Mouse (Mus musculus) left cerebral cortex, adult 2 months (tissue): Measurements from ENCODE around the gene Rere. TPM values are rescaled to one million over a fixed set of nuclear protein-coding genes. Genes with fewer than 3 reads are reported as not detected.

Experiments used
- DNase-seq, 2 experiments: peaks; one replicate each; pipeline ENCODE4 v3.0.0; 2021 to 2022; ENCODE audit warnings: low spot score in 2 of 2, mixed read lengths in 1 of 2; ENCODE audit errors: extremely low spot score in 1 of 2
- H3K27ac ChIP-seq: fragments of 200-600 bp; 2 replicates; pipeline ENCODE4 v1.8.1; 2022
- H3K4me3 ChIP-seq: fragments of 200-600 bp; 2 replicates; pipeline ENCODE4 v1.8.1; 2022
- CTCF ChIP-seq: fragments of 200-600 bp; IDR thresholded peaks from 2 replicates; pipeline ENCODE4 v1.8.1; 2022; ENCODE audit warnings: antibody characterized with exemption, mild to moderate bottlenecking, moderate library complexity
- intact Hi-C: fragments of 180-260 bp; cut with DNase I; formaldehyde crosslinking; loops from one replicate; pipeline ENCODE4 v1.15.1; 2025
- total RNA-seq, 2 experiments: library from RNA; stranded (reverse); gene quantifications; 2 replicates each; pipeline ENCODE4 v1.2.3; 2021

Gene Rere
- total RNA-seq, 2 experiments from 2014 or later: 113 to 125 TPM

GRCm38 (mm10) chr4:150454571-150455306 lies 173.3 kb downstream of the Rere start:
- DNase-seq: no peak
- intact Hi-C loops: no loop called here
- no peak overlapping the region for H3K4me3 ChIP-seq
- no peak for TF ChIP-seq CTCF
- H3K27ac ChIP-seq: no peak overlapping the region

GRCm38 (mm10) chr4:150455750-150456149 lies 174.3 kb downstream of the Rere start:
- intact Hi-C loops: no loop called here
- H3K4me3 ChIP-seq: no peak overlapping the region
- H3K27ac ChIP-seq: no peak overlapping the region
- no peak for DNase-seq
- no peak; the same call in 1 of the 2 replicates for TF ChIP-seq CTCF

GRCm38 (mm10) chr4:150456452-150456851 lies 175.0 kb downstream of the Rere start:
- no peak overlapping the region for H3K27ac ChIP-seq
- TF ChIP-seq CTCF: no peak
- DNase-seq: no peak
- intact Hi-C loops: no loop called here
- H3K4me3 ChIP-seq: no peak overlapping the region

GRCm38 (mm10) chr4:150456886-150457285 lies 175.4 kb downstream of the Rere start:
- no peak for TF ChIP-seq CTCF

GRCm38 (mm10) chr4:150457353-150457752 lies 175.9 kb downstream of the Rere start:
- no peak for TF ChIP-seq CTCF
- intact Hi-C loops: no loop called here
- no peak for DNase-seq
- H3K4me3 ChIP-seq: no peak overlapping the region
- H3K27ac ChIP-seq: no peak overlapping the region

More at GRCm38 (mm10) chr4:150456886-150457285, 175.4 kb downstream of the Rere start:
- no peak for DNase-seq
- no peak overlapping the region for H3K27ac ChIP-seq
- no peak overlapping the region for H3K4me3 ChIP-seq
- intact Hi-C loops: no loop called here

GRCm38 (mm10) chr4:150457771-150458170 lies 176.3 kb downstream of the Rere start:
- intact Hi-C loops: no loop called here

GRCm38 (mm10) chr4:150459022-150459794 lies 177.8 kb downstream of the Rere start:
- no peak for DNase-seq
- H3K4me3 ChIP-seq: no peak overlapping the region
- TF ChIP-seq CTCF: no peak
- intact Hi-C loops: no loop called here
- no peak overlapping the region for H3K27ac ChIP-seq

More at GRCm38 (mm10) chr4:150457771-150458170, 176.3 kb downstream of the Rere start:
- DNase-seq: no peak
- no peak overlapping the region for H3K4me3 ChIP-seq
- no peak overlapping the region for H3K27ac ChIP-seq
- no peak for TF ChIP-seq CTCF

GRCm38 (mm10) chr4:150460451-150460850 lies 179.0 kb downstream of the Rere start:
- Histone ChIP-seq H3K27ac (no peak overlapping the region), H3K4me3 (no peak overlapping the region)
- intact Hi-C loops: no loop called here
- DNase-seq: no peak
- no peak for TF ChIP-seq CTCF

- TF ChIP-seq CTCF: no peak
- intact Hi-C loops: no loop called here
- Histone ChIP-seq H3K27ac (no peak overlapping the region), H3K4me3 (no peak overlapping the region)
- no peak for DNase-seq
These were observed 179.6 kb downstream of the Rere start for GRCm38 (mm10) chr4:150461011-150461410.

- Histone ChIP-seq H3K4me3 (no peak overlapping the region), H3K27ac (no peak overlapping the region)
- DNase-seq: no peak
- TF ChIP-seq CTCF: no peak
- intact Hi-C loops: no loop called here
These were observed 180.2 kb downstream of the Rere start for GRCm38 (mm10) chr4:150461427-150462189.

- peak; percentile 32 to 37 for DNase-seq
- no peak overlapping the region for H3K4me3 ChIP-seq
- intact Hi-C loops: no loop called here
- H3K27ac ChIP-seq: no peak overlapping the region; the same call in 1 of the 2 replicates
- TF ChIP-seq CTCF: no peak
These were observed 180.9 kb downstream of the Rere start for GRCm38 (mm10) chr4:150462367-150462766.

- DNase-seq: peak; percentile 59 to 62
- no peak overlapping the region for H3K27ac ChIP-seq
- no peak overlapping the region for H3K4me3 ChIP-seq
- TF ChIP-seq CTCF: peak; percentile 88
- intact Hi-C loops: loop anchor here (1.0 to 5.0 kb wide), 3 partner anchors 98 to 203 kb away; no protein-coding TSS in a partner anchor
These were observed 184.3 kb downstream of the Rere start for GRCm38 (mm10) chr4:150465759-150466158.
